Mouse (Mus musculus) mammary gland, adult 2 months (tissue): Measurements from ENCODE around the gene Olfr782. TPM values are rescaled to one million over a fixed set of nuclear protein-coding genes. Genes with fewer than 3 reads are reported as not detected.

Experiments
- polyA plus RNA-seq: library from polyadenylated mRNA; depleted of rRNA; stranded (reverse); fragments of >200 nt; gene quantifications from 2 replicates; pipeline ENCODE4 v1.2.3, GENCODE M21; 2012; ENCODE audit warnings: low replicate concordance; rRNA removed

The Olfr782 gene
- not detected in 2 replicates for polyA plus RNA-seq

GRCm38 (mm10) chr10:129348550-129348949 is at the start of gene Olfr782:
Gene Olfr782 (plus strand): TSS chr10:129348850.

DNA sequence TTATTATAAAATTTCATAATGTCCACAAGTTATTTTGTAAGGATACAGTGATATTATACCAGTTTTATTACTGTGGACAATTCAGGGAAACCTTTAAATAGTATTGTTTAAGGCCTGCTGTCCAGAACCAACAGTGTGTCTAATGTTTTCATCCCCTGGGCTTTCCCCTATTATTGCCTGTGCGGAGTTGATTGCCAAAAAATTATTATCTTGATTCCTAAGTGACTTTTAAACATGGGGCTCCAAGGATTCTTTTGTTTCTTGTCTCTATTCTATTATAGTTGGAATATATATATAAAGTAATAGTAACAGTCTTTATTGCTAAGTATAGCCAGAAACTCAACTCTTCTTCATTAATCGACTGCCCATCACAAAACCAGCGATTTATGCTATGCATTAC is 30.8 kb upstream of the Olfr782 start, which contains the start of gene Olfr780:
Olfr780 (plus strand) TSS at position 301 of the 400 bp plus-strand sequence.

DNA sequence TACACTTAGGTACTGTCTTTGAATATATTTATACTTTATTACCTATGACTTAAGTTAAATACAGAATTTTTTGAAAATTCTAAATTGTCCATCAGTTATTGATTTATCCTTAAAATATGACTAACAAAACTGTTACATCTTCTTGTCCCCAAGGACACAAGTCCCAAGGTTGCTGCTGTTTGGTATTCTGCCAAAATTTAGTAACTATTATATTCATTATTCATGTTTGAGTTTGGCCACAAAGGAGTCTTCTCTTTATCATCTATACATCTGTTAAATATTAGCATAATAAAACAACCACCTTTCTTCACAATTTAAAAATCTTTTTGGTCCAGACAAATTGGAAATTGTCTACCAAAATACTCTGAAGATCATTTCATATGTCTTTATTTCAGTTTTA is 20.1 kb upstream of the Olfr782 start, which contains the start of gene Olfr781:
Olfr781 (plus strand) TSS at position 301 of the 400 bp plus-strand sequence.

DNA sequence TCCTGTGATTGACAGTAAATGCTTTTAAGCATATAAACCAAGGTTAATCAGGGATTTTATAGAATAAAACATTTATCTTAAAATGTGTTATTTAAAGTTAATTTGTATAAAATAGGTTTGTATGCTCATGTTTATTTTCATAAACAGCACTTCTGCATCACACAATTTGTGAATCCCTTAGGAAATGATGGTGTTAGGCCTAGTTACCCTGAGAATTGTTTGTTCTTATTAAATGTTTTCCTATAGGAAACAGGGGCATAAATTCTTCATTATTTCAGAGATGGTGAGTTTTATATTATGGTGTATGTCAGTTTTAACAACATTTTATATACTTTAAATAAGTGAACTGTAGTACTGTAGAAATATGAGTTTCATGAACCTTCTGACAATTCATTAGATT is 35.1 kb downstream of the Olfr782 start, which contains the start of gene Olfr784:
Olfr784 (plus strand) TSS at position 301 of the 400 bp plus-strand sequence.

Other genes starting within 250 kb of the Olfr782 start
- not detected in 2 replicates for gene Olfr768, start 249.5 kb upstream of the Olfr782 start, polyA plus RNA-seq
- gene Olfr769, start 231.0 kb upstream of the Olfr782 start, polyA plus RNA-seq, result not detected in 2 replicates
- not detected in 2 replicates for gene Olfr770, start 209.9 kb upstream of the Olfr782 start, polyA plus RNA-seq
- gene Olfr771, start 184.1 kb upstream of the Olfr782 start, polyA plus RNA-seq, result not detected in 2 replicates
- gene Olfr772, start 170.9 kb upstream of the Olfr782 start, polyA plus RNA-seq, result not detected in 2 replicates
- not detected in 2 replicates for gene Olfr773, start 161.4 kb upstream of the Olfr782 start, polyA plus RNA-seq
- gene Olfr774, start 112.6 kb upstream of the Olfr782 start, polyA plus RNA-seq, result not detected in 2 replicates
- not detected in 2 replicates for gene Olfr775, start 100.4 kb upstream of the Olfr782 start, polyA plus RNA-seq
- not detected in 2 replicates for gene Olfr776, start 89.7 kb upstream of the Olfr782 start, polyA plus RNA-seq
- gene Olfr777, start 77.4 kb upstream of the Olfr782 start, polyA plus RNA-seq, result not detected in 2 replicates
- not detected in 2 replicates for gene Olfr780, start 30.7 kb upstream of the Olfr782 start, polyA plus RNA-seq
- not detected in 2 replicates for gene Olfr781, start 20.0 kb upstream of the Olfr782 start, polyA plus RNA-seq
- 0.06 TPM in 1 of 2 replicates, not detected in the other for gene Olfr784, start 35.2 kb downstream of the Olfr782 start, polyA plus RNA-seq
- gene Olfr785, start 56.6 kb downstream of the Olfr782 start, polyA plus RNA-seq, result not detected in 2 replicates
- gene Olfr786, start 78.5 kb downstream of the Olfr782 start, polyA plus RNA-seq, result not detected in 2 replicates
- gene Olfr787, start 113.0 kb downstream of the Olfr782 start, polyA plus RNA-seq, result not detected in 2 replicates
- not detected in 2 replicates for gene Olfr788, start 122.1 kb downstream of the Olfr782 start, polyA plus RNA-seq
- gene Olfr789, start 135.9 kb downstream of the Olfr782 start, polyA plus RNA-seq, result not detected in 2 replicates
- gene Olfr790, start 149.6 kb downstream of the Olfr782 start, polyA plus RNA-seq, result not detected in 2 replicates
- not detected in 2 replicates for gene Olfr791, start 172.9 kb downstream of the Olfr782 start, polyA plus RNA-seq
- gene Olfr792, start 190.3 kb downstream of the Olfr782 start, polyA plus RNA-seq, result not detected in 2 replicates
- not detected in 2 replicates for gene Olfr794, start 218.8 kb downstream of the Olfr782 start, polyA plus RNA-seq